Mouse (Mus musculus): ENCODE results near the gene Megf8.
"Not testable (repeated sequence)": the region's sequence is repeated elsewhere in the genome, so short reads cannot be mapped to it uniquely, and the experiment has no call there.

The Megf8 gene

GRCm38 (mm10) chr7:25296945-25297453, 20.0 kb upstream of the Megf8 start:
- no peak for DNase-seq (ENCODE audit: low spot score in 2 of 2)

GRCm38 (mm10) chr7:25297454-25298325, 19.3 kb upstream of the Megf8 start, which contains the start of gene Pafah1b3:
TSS of gene Pafah1b3 (minus strand) at chr7:25297986.
- peak in 1 of 2 experiments; percentile 80 for DNase-seq (ENCODE audit: low spot score in 2 of 2)

- DNase-seq (ENCODE audit: low spot score in 2 of 2), result peak in 1 of 2 experiments; percentile 20
Measured at GRCm38 (mm10) chr7:25301063-25301462, 15.9 kb upstream of the Megf8 start, which contains the start of gene Prr19. TSS of gene Prr19 (plus strand) at chr7:25301411.

- no peak for DNase-seq (ENCODE audit: low spot score in 2 of 2)
Measured at GRCm38 (mm10) chr7:25303003-25303684, 13.8 kb upstream of the Megf8 start.

GRCm38 (mm10) chr7:25303685-25304006, 13.3 kb upstream of the Megf8 start:
- no peak for DNase-seq (ENCODE audit: low spot score in 2 of 2)

GRCm38 (mm10) chr7:25305481-25305880, 11.5 kb upstream of the Megf8 start:
- DNase-seq (ENCODE audit: low spot score in 2 of 2), result no peak

- peak in 1 of 2 experiments; percentile 28 for DNase-seq (ENCODE audit: low spot score in 2 of 2)
Measured at GRCm38 (mm10) chr7:25305956-25306613, 10.9 kb upstream of the Megf8 start, which contains the start of gene Tmem145. TSS of gene Tmem145 (plus strand) at chr7:25306106.

- DNase-seq (ENCODE audit: low spot score in 2 of 2), result no peak
Measured at GRCm38 (mm10) chr7:25306614-25306996, 10.4 kb upstream of the Megf8 start.

GRCm38 (mm10) chr7:25308702-25309318, 8.2 kb upstream of the Megf8 start:
- no peak for DNase-seq (ENCODE audit: low spot score in 2 of 2)

- DNase-seq (ENCODE audit: low spot score in 2 of 2), result no peak
Measured at GRCm38 (mm10) chr7:25309425-25309824, 7.5 kb upstream of the Megf8 start.

GRCm38 (mm10) chr7:25311193-25311592, 5.8 kb upstream of the Megf8 start:
- no peak for DNase-seq (ENCODE audit: low spot score in 2 of 2)

- DNase-seq (ENCODE audit: low spot score in 2 of 2), result no peak
Measured at GRCm38 (mm10) chr7:25313325-25313724, 3.6 kb upstream of the Megf8 start.

- DNase-seq (ENCODE audit: low spot score in 2 of 2), result no peak
Measured at GRCm38 (mm10) chr7:25314606-25315305, 2.2 kb upstream of the Megf8 start.

- DNase-seq (ENCODE audit: low spot score in 2 of 2), result no peak
Measured at GRCm38 (mm10) chr7:25315306-25316041, 1.5 kb upstream of the Megf8 start.

GRCm38 (mm10) chr7:25317446-25317999, 559 bp downstream of the Megf8 start:
- no peak for DNase-seq (ENCODE audit: low spot score in 2 of 2)

GRCm38 (mm10) chr7:25322058-25322484, 5.1 kb downstream of the Megf8 start:
- DNase-seq (ENCODE audit: low spot score in 2 of 2), result peak; percentile 62 to 75

- DNase-seq (ENCODE audit: low spot score in 2 of 2), result no peak
Measured at GRCm38 (mm10) chr7:25323219-25323618, 6.3 kb downstream of the Megf8 start.

- not testable (repeated sequence) for DNase-seq (ENCODE audit: low spot score in 2 of 2)
Measured at GRCm38 (mm10) chr7:25325431-25325830, 8.5 kb downstream of the Megf8 start.

GRCm38 (mm10) chr7:25326233-25326632, 9.3 kb downstream of the Megf8 start:
- DNase-seq (ENCODE audit: low spot score in 2 of 2), result no peak
